Mouse (Mus musculus) megakaryocyte, embryonic 14.5 days (primary cell): ENCODE results near the gene Sh3bp4. TPM values are rescaled to one million over a fixed set of nuclear protein-coding genes. Genes with fewer than 3 reads are reported as not detected.

Source experiments
- H3K27me3 ChIP-seq: replicated peaks from 2 replicates; pipeline ENCODE3; 2012; ENCODE audit warnings: inconsistent platforms
- H3K36me3 ChIP-seq: replicated peaks from 2 replicates; pipeline ENCODE3; 2012; ENCODE audit warnings: low read length, inconsistent platforms, mixed read lengths
- H3K4me1 ChIP-seq: 2 replicates; pipeline ENCODE4 v1.6.1; 2012; ENCODE audit warnings: inconsistent platforms
- H3K4me3 ChIP-seq: replicated peaks from 2 replicates; pipeline ENCODE3; 2012; ENCODE audit warnings: moderate library complexity, mild to moderate bottlenecking, inconsistent platforms
- H3K9me3 ChIP-seq: 2 replicates; pipeline ENCODE4 v1.6.1; 2012; ENCODE audit warnings: inconsistent platforms
- FLI1 ChIP-seq: IDR thresholded peaks from 2 replicates; pipeline ENCODE4 v1.6.1; 2012; ENCODE audit warnings: low read length, inconsistent platforms, mixed read lengths
- GATA1 ChIP-seq: IDR thresholded peaks from 3 replicates; pipeline ENCODE4 v1.6.1; 2012; ENCODE audit warnings: mixed read lengths, low read length, inconsistent platforms, borderline replicate concordance
- polyA plus RNA-seq: library from polyadenylated mRNA; stranded (reverse); fragments of >175 nt; gene quantifications from 2 replicates; pipeline ENCODE4 v1.2.3, GENCODE M21; 2012; ENCODE audit warnings: low replicate concordance; ENCODE audit not compliant: insufficient read depth

Sh3bp4 gene
- polyA plus RNA-seq, 1 experiment: 0.21 TPM

DNA sequence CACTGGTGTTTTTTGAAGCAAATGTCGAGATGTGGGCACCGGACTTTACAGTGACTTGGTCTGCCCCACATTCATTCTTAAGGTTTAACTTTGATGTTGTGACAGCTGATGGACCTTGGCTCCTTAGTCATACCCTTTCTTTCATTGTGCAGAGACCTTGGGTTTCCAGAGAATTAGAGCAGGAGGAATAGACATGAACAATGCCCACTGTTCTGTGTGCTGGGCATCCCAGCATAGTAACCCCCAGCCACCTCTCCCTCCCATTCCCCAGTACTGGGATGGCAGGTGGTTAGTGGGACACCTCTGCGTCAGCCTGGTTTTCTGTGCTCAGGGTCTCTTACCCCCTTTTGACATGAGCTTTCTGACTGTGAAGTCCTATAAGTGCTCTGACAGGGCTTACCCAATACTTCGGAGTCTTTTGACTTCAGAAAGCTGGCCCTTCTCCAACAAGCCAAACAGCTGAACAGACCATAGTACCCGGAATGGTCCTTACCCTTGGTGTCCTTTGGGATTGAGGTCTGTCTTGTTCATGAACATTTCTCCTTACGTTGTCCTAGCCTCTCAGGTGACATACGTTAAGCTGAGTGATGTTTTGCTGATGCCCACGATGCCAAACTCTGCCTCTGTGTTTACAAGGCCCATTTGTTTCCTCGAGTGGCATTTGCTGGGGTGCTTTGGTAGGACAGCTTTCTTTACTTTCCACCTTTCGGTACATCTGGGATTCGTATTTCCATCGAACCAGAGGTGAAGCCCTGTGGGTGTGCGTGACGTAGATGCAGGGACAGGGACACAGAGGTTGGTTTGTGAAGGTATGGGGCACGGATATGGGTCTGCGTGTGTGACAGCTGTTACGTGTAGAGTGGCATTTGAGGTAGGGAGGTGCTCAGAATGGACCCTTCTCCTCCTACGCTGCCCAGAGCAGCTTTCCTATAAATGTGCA, 35.9 kb downstream of the Sh3bp4 start:
- Histone ChIP-seq H3K9me3 (no peaks in the 10 kb centered on the region), H3K4me3 (no peak overlapping the region), H3K36me3 (no peaks in the 10 kb centered on the region), H3K4me1 (peaks cover 7% of the 10 kb centered on the region), H3K27me3 (peaks cover 2% of the 10 kb centered on the region)
- TF ChIP-seq FLI1: no peak
- no peak for TF ChIP-seq GATA1

DNA sequence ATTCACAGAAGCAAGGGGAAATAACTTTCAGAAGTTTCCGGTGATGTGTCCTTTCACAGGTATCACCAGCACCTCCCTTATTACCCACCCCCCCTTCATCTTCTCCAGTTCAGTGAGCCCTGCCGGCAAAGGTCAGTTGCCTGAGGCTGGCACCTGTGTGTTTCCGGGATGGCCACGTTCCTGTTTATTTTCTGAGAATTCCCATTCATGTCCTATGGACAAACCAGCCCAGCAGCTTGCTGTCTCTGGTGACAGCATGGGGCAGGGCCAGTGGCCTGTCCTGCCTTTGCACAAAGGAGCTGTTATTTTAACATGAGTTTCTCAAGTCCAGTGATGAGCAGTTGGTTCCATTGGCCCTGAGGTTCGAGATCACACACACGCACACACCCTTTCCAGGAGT, 37.3 kb downstream of the Sh3bp4 start:
- TF ChIP-seq GATA1: no peak
- H3K27me3 ChIP-seq: peaks cover 2% of the 10 kb centered on the region
- H3K36me3 ChIP-seq: no peaks in the 10 kb centered on the region
- peaks cover 7% of the 10 kb centered on the region for H3K4me1 ChIP-seq
- no peaks in the 10 kb centered on the region for H3K9me3 ChIP-seq
- H3K4me3 ChIP-seq: no peak overlapping the region

DNA sequence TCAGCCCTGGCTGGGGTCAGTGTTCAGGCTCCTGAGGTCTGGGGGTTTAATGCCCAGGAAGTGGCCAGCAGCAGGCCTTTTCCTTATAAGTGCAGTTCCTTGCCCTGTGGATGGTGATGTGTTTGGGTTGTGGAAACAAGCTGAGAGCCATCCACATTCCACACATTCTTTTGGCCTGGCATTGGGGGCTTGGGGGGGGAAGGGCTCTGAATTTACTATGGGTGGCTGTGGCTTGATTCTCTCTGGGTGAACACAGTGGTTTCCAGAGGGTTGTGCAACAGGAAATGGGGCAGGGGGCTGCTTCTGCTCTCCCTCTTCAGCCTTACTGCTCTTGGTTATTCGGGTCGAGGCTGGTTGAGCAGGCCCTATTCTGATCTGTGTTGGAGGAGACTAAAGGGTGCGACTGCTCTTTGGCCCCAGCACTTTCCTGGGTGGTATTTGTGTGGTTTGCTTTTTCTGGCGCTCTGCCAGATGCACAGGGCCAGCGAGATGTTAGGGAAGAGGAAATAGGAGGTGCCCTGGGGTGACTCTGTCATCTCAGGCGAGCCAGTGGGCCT, 38.2 kb downstream of the Sh3bp4 start:
- Histone ChIP-seq H3K9me3 (no peaks in the 10 kb centered on the region), H3K4me1 (peaks cover 7% of the 10 kb centered on the region), H3K4me3 (no peak overlapping the region), H3K36me3 (no peaks in the 10 kb centered on the region), H3K27me3 (peaks cover 2% of the 10 kb centered on the region)
- TF ChIP-seq GATA1 (no peak), FLI1 (no peak)

DNA sequence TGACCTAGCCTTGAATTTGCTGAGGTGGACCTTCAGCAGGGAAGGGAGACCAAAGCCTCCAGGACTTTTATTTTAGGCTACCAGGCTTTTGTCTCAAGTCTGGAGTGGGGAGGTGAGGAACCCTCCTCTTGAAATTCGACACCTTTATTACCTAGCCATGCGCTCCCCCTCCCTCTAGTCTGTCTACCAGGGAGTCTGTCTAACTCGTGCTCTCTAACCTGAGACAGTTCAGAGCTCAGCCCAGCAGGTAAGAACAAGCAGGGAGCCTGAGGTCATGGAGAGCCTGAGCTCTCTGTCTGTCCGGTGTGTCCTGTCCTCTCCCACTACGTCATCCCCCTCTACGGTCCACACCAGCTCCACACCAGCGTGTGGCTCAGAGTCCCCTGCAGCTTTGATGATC, 39.6 kb downstream of the Sh3bp4 start:
- peaks cover 2% of the 10 kb centered on the region for H3K27me3 ChIP-seq
- no peaks in the 10 kb centered on the region for H3K36me3 ChIP-seq
- H3K4me1 ChIP-seq: peaks cover 7% of the 10 kb centered on the region
- no peaks in the 10 kb centered on the region for H3K9me3 ChIP-seq
- no peak for TF ChIP-seq FLI1
- no peak for TF ChIP-seq GATA1
- H3K4me3 ChIP-seq: no peak overlapping the region

DNA sequence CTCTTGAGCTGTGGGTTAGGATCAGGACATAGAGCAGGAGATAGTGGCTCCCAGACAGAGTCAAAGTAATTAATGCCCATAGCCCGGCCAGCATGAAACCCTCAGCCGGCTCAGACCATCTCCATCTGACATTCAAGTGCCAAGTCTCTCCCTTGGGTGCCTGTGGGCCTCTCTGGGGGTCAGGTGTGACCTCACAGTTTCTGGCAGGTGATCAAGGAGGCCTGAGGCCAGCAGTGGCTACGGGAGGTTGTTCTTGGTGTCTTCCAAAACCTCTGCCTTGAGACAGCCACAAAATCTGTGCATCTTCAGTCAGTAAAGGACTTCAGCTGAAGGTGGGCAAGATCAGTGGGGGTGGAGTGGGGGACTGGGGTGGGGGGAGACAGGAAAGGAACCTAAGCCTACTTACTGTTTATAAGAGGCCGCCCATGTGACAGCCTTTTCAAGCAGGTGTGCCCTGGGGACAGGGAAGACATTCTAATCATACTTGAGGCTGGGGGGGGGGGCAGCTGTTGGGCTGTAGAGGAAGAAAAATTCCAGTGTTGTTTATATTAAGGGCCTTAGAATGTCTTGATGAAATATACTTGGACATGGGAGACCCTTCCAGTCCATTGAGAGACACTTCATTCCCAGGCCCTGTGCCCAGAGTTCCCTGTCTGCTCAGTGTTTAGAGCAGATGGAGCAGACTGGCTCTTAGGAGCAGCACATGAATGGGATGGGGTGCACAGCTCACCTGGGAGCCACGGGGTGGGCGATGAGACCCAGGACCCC, 40.7 kb downstream of the Sh3bp4 start:
- peaks cover 7% of the 10 kb centered on the region for H3K4me1 ChIP-seq
- H3K4me3 ChIP-seq: no peak overlapping the region
- H3K27me3 ChIP-seq: peaks cover 2% of the 10 kb centered on the region
- TF ChIP-seq FLI1 (no peak), GATA1 (no peak)
- H3K36me3 ChIP-seq: no peaks in the 10 kb centered on the region
- no peaks in the 10 kb centered on the region for H3K9me3 ChIP-seq

DNA sequence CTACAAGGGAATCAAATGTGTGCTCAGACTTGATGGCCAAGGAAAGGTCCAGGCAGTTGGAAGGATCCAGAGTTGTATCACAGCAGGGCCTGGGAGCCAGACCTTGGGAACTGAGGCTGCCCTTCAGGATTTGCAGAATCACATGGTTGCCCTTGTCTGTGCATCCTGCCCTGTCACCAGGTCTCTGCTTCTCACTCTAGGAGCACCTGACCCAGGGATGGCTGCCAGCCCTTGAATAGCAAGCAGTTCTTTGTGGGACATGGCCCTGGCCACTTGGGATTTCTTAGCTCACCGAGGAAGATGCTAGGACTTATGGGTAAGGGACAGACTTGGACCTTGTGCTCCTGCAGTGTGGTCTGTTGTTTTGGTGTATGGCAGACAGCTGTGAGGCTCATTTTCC, 42.3 kb downstream of the Sh3bp4 start:
- Histone ChIP-seq H3K4me3 (no peak overlapping the region), H3K4me1 (peaks cover 7% of the 10 kb centered on the region), H3K36me3 (no peaks in the 10 kb centered on the region), H3K9me3 (no peaks in the 10 kb centered on the region), H3K27me3 (peaks cover 2% of the 10 kb centered on the region)
- TF ChIP-seq GATA1 (no peak), FLI1 (no peak)

DNA sequence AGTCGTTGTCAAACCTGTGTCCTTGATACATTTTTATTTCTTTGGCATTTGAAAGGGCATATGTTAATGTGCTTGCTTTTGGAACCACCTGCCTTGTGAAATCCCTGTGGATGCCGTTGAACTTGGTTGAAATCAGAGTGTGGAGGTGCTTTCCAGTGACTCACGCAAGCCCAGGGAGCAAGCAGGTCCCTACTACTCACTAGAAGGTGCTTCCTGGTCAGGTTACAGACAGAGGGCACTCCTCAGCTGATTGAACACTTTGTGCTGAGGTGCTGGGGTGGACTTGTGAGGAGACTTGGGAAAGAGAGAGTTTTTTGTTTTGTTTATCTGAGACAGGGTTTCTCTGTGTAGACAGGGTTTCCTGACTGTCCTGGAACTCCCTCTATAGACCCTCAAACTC, 43.5 kb downstream of the Sh3bp4 start:
- TF ChIP-seq GATA1 (no peak), FLI1 (no peak)
- H3K9me3 ChIP-seq: no peaks in the 10 kb centered on the region

DNA sequence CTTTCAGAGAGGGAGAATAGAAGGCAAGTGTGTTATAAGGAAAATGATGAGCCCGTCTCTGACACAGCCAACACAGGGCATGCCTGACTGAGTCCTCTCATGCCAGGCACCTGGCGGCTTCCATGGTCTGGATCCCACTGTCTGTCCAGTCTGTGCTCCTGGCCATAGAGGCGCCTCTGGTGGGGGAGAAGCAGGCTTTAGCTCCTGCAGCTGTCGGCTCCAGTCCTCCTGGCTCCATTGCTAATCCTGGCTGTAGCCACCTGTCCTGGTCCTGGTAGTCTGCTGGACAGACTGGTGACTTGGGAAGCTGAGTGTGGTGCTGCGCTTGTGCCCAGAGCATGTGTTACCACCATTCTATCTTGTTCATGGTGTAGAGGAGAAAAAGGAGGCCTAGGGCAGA, 46.8 kb downstream of the Sh3bp4 start:
- no peaks in the 10 kb centered on the region for H3K9me3 ChIP-seq
- no peak overlapping the region for H3K4me3 ChIP-seq
- TF ChIP-seq FLI1: no peak
- TF ChIP-seq GATA1: no peak

More for the DNA sequence above, 43.5 kb downstream of the Sh3bp4 start:
- H3K4me3 ChIP-seq: no peak overlapping the region
- peaks cover 2% of the 10 kb centered on the region; the same call in 1 of the 2 replicates for H3K4me1 ChIP-seq
- H3K27me3 ChIP-seq: peaks cover 3% of the 10 kb centered on the region
- no peaks in the 10 kb centered on the region for H3K36me3 ChIP-seq

DNA sequence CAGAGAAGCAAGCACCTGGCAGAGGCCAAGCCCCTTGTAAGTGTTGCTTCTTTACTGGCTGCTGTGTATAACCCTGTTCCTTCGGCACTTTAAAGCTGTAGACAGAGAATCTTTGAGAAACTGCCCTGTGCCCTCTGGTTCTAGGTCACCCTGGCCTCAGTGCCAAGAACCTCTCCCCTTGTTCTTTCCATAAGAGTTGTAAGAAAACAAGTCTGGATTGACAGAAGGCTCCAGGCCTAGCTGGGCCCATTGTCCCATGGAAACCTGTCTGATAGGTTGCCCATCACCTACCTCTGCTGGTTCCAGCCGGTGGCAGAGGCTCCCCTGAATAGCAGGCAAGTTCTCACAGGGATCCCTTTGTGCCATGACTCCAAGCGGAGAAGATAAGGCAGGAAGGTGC, 47.9 kb downstream of the Sh3bp4 start:
- Histone ChIP-seq H3K4me3 (no peak overlapping the region), H3K4me1 (no peaks in the 10 kb centered on the region), H3K27me3 (peaks cover 3% of the 10 kb centered on the region), H3K36me3 (no peaks in the 10 kb centered on the region), H3K9me3 (no peaks in the 10 kb centered on the region)
- TF ChIP-seq GATA1: no peak

More for the DNA sequence above, 46.8 kb downstream of the Sh3bp4 start:
- Histone ChIP-seq H3K27me3 (peaks cover 3% of the 10 kb centered on the region), H3K4me1 (no peaks in the 10 kb centered on the region), H3K36me3 (no peaks in the 10 kb centered on the region)

DNA sequence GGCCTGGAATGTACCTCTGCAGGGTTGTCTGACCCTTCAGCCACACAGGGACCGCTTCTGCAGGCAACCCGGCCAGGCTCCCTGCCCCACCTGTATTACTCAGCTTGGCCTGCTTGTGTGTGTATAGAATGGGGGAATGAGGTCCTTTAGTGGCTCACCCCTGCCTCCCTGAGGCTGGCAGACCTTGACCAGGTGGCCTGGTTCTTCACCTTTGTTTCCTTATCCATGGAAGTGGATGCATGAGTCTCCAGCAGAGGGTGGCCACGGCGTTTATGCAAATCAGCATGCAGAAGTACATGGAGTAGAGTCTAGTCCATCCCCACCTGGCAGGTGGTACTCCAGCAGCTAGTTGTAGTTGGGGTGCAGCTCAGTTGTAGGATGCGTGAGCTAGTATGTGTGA, 48.6 kb downstream of the Sh3bp4 start:
- Histone ChIP-seq H3K27me3 (peaks cover 3% of the 10 kb centered on the region), H3K9me3 (no peaks in the 10 kb centered on the region), H3K36me3 (no peaks in the 10 kb centered on the region), H3K4me3 (no peak overlapping the region), H3K4me1 (no peaks in the 10 kb centered on the region)
- TF ChIP-seq FLI1 (no peak), GATA1 (no peak)
